Mouse (Mus musculus) embryonic facial prominence, embryonic 14.5 days (tissue): ENCODE data around the gene Sec16a. TPM values are rescaled to one million over a fixed set of nuclear protein-coding genes. Genes with fewer than 3 reads are reported as not detected.

Source experiments
- ATAC-seq: fragments of 200-750 bp; cut with Nextera tagmentation; 2 replicates; pipeline ENCODE4 v1.8.0; 2017; ENCODE audit warnings: low read depth, moderate number of reproducible peaks, moderate TSS enrichment
- DNase-seq: peaks from one replicate; pipeline ENCODE4 v3.0.0-alpha.2; 2015; ENCODE audit warnings: low spot score
- H3K27ac ChIP-seq: fragments of 300-500 bp; sonication (generic); replicated peaks from 2 replicates; pipeline ENCODE4 v1.5.1; 2014; ENCODE audit warnings: low read depth, mild to moderate bottlenecking, low read length, moderate library complexity
- H3K27me3 ChIP-seq: fragments of 300-500 bp; sonication (generic); replicated peaks from 2 replicates; pipeline ENCODE4 v1.6.1; 2014; ENCODE audit warnings: low read length; ENCODE audit not compliant: control insufficient read depth, insufficient read depth
- H3K36me3 ChIP-seq: fragments of 300-500 bp; sonication (generic); 2 replicates; pipeline ENCODE4 v1.6.1; 2014; ENCODE audit warnings: low read length, mixed read lengths; ENCODE audit not compliant: control insufficient read depth, insufficient read depth
- H3K4me1 ChIP-seq: fragments of 300-500 bp; sonication (generic); 2 replicates; pipeline ENCODE4 v1.6.1; 2014; ENCODE audit warnings: antibody characterized with exemption, low read length; ENCODE audit not compliant: control insufficient read depth, insufficient read depth
- H3K4me2 ChIP-seq: fragments of 300-500 bp; sonication (generic); 2 replicates; pipeline ENCODE4 v1.6.1; 2014; ENCODE audit warnings: low read depth, mild to moderate bottlenecking, low read length, moderate library complexity, mixed read lengths
- H3K4me3 ChIP-seq: fragments of 300-500 bp; sonication (generic); 2 replicates; pipeline ENCODE4 v1.5.1; 2014; ENCODE audit warnings: low read depth, mild to moderate bottlenecking, low read length
- H3K9ac ChIP-seq: fragments of 300-500 bp; sonication (generic); 2 replicates; pipeline ENCODE4 v1.6.1; 2014; ENCODE audit warnings: low read depth, mild to moderate bottlenecking, low read length, moderate library complexity, mixed read lengths
- H3K9me3 ChIP-seq: fragments of 300-500 bp; sonication (generic); 2 replicates; pipeline ENCODE4 v1.6.1; 2016; ENCODE audit warnings: low read length; ENCODE audit not compliant: control insufficient read depth
- WGBS: fragments of 180-500 bp; shearing (Covaris S2); extraction: QIAGEN DNeasy Blood & Tissue Kit; methylation state at CpG from one replicate; pipeline ENCODE4 v1.1.7; 2014; 5-methylcytosine and 5-hydroxymethylcytosine counted together
- polyA plus RNA-seq: library from polyadenylated mRNA; unstranded; fragments of >200 nt; fragmentation: Nextera tagmentation; extraction: Ambion mirVana; gene quantifications from 2 replicates; pipeline ENCODE4 v1.2.1, GENCODE M21; 2014

Gene Sec16a
- polyA plus RNA-seq, 1 experiment from 2014 or later, result 38.6 TPM

- ATAC-seq, result no peak
- Histone ChIP-seq H3K4me2 (no peak overlapping the region), H3K9ac (no peak overlapping the region)
These were observed 2.4 kb upstream of the Sec16a start for GRCm38 (mm10) chr2:26447451-26447850.

GRCm38 (mm10) chr2:26446671-26447070 is 1.7 kb upstream of the Sec16a start:
- Histone ChIP-seq H3K27ac (no peak overlapping the region), H3K9ac (peak overlapping the region; percentile 69), H3K4me2 (peak overlapping the region; percentile 70), H3K36me3 (peaks cover 4% of the 10 kb centered on the region), H3K9me3 (no peaks in the 10 kb centered on the region), H3K4me1 (peaks cover 16% of the 10 kb centered on the region), H3K4me3 (peak overlapping the region; percentile 89), H3K27me3 (no peaks in the 10 kb centered on the region)
- 68% methylated on average over 4 of the region's 4 CpGs for WGBS
- ATAC-seq (no peak), DNase-seq (no peak)

More at GRCm38 (mm10) chr2:26447451-26447850, 2.4 kb upstream of the Sec16a start:
- Histone ChIP-seq H3K9me3 (no peaks in the 10 kb centered on the region), H3K27ac (no peak overlapping the region), H3K4me1 (peaks cover 16% of the 10 kb centered on the region), H3K36me3 (no peaks in the 10 kb centered on the region), H3K27me3 (no peaks in the 10 kb centered on the region), H3K4me3 (no peak overlapping the region)
- DNase-seq, result no peak
- 93% methylated on average over 1 of the region's 1 CpGs for WGBS

- Histone ChIP-seq H3K4me2 (peak overlapping the region; percentile 70), H3K4me3 (peak overlapping the region; percentile 89), H3K4me1 (peaks cover 16% of the 10 kb centered on the region), H3K27ac (peak overlapping the region; percentile 90), H3K27me3 (no peaks in the 10 kb centered on the region), H3K36me3 (peaks cover 12% of the 10 kb centered on the region), H3K9ac (peak overlapping the region; percentile 69), H3K9me3 (no peaks in the 10 kb centered on the region)
- WGBS, result under 1% methylated on average over 34 of the region's 44 CpGs
- DNase-seq, result peak; percentile 97
- ATAC-seq, result peak; percentile 92
These were observed 840 bp upstream of the Sec16a start for GRCm38 (mm10) chr2:26445666-26446445.

- H3K27ac ChIP-seq, result peak overlapping the region; percentile 88
- 3% methylated on average over 15 of the region's 15 CpGs for WGBS
- no peaks in the 10 kb centered on the region for H3K27me3 ChIP-seq
These were observed 648 bp downstream of the Sec16a start for GRCm38 (mm10) chr2:26444368-26444767.

GRCm38 (mm10) chr2:26443876-26444275 is 1.1 kb downstream of the Sec16a start:
- H3K36me3 ChIP-seq, result peaks cover 32% of the 10 kb centered on the region
- no peaks in the 10 kb centered on the region for H3K9me3 ChIP-seq
- 41% methylated on average over 3 of the region's 3 CpGs for WGBS
- H3K27ac ChIP-seq, result no peak overlapping the region
- no peak for DNase-seq
- no peak for ATAC-seq
- H3K4me1 ChIP-seq, result peaks cover 16% of the 10 kb centered on the region
- H3K4me3 ChIP-seq, result peak overlapping the region; percentile 89
- peak overlapping the region; percentile 89 for H3K9ac ChIP-seq
- no peaks in the 10 kb centered on the region for H3K27me3 ChIP-seq
- peak overlapping the region; percentile 77 for H3K4me2 ChIP-seq

More at GRCm38 (mm10) chr2:26444368-26444767, 648 bp downstream of the Sec16a start:
- Histone ChIP-seq H3K4me2 (peak overlapping the region; percentile 77), H3K9ac (peak overlapping the region; percentile 89), H3K4me1 (peaks cover 16% of the 10 kb centered on the region), H3K4me3 (peak overlapping the region; percentile 89), H3K9me3 (no peaks in the 10 kb centered on the region), H3K36me3 (peaks cover 27% of the 10 kb centered on the region)
- DNase-seq, result no peak
- no peak for ATAC-seq

- Histone ChIP-seq H3K27ac (no peak overlapping the region), H3K4me3 (no peak overlapping the region), H3K9ac (no peak overlapping the region), H3K4me2 (peak overlapping the region; percentile 77; the same call in 1 of the 2 replicates), H3K4me1 (peaks cover 16% of the 10 kb centered on the region), H3K9me3 (no peaks in the 10 kb centered on the region), H3K27me3 (no peaks in the 10 kb centered on the region), H3K36me3 (peaks cover 42% of the 10 kb centered on the region)
- DNase-seq, result no peak
- ATAC-seq, result no peak
- 90% methylated on average over 1 of the region's 1 CpGs for WGBS
These were observed 2.2 kb downstream of the Sec16a start for GRCm38 (mm10) chr2:26442843-26443242.

GRCm38 (mm10) chr2:26441688-26442087 is 3.3 kb downstream of the Sec16a start:
- Histone ChIP-seq H3K9me3 (no peaks in the 10 kb centered on the region), H3K4me3 (no peak overlapping the region), H3K4me2 (no peak overlapping the region), H3K27ac (no peak overlapping the region), H3K36me3 (peaks cover 53% of the 10 kb centered on the region), H3K27me3 (no peaks in the 10 kb centered on the region), H3K9ac (no peak overlapping the region), H3K4me1 (peaks cover 12% of the 10 kb centered on the region)
- DNase-seq, result no peak
- no peak for ATAC-seq
- 85% methylated on average over 5 of the region's 5 CpGs for WGBS

- DNase-seq, result no peak
- H3K9ac ChIP-seq, result no peak overlapping the region
- peaks cover 8% of the 10 kb centered on the region for H3K4me1 ChIP-seq
- H3K27ac ChIP-seq, result no peak overlapping the region
- peaks cover 54% of the 10 kb centered on the region for H3K36me3 ChIP-seq
- H3K4me2 ChIP-seq, result no peak overlapping the region
- no peaks in the 10 kb centered on the region for H3K27me3 ChIP-seq
- ATAC-seq, result no peak
- no peaks in the 10 kb centered on the region for H3K9me3 ChIP-seq
- H3K4me3 ChIP-seq, result no peak overlapping the region
- WGBS, result 97% methylated on average over 4 of the region's 4 CpGs
These were observed 3.8 kb downstream of the Sec16a start for GRCm38 (mm10) chr2:26441261-26441660.

- no peaks in the 10 kb centered on the region for H3K27me3 ChIP-seq
- no peak overlapping the region for H3K9ac ChIP-seq
- no peak overlapping the region for H3K4me3 ChIP-seq
- H3K9me3 ChIP-seq, result no peaks in the 10 kb centered on the region
- no peak for DNase-seq
- 96% methylated on average over 6 of the region's 6 CpGs for WGBS
- H3K36me3 ChIP-seq, result peaks cover 70% of the 10 kb centered on the region
- H3K4me1 ChIP-seq, result peaks cover 8% of the 10 kb centered on the region
- no peak for ATAC-seq
- no peak overlapping the region for H3K4me2 ChIP-seq
- H3K27ac ChIP-seq, result no peak overlapping the region
These were observed 5.3 kb downstream of the Sec16a start for GRCm38 (mm10) chr2:26439671-26440070.
